Mouse (Mus musculus): ENCODE measurements at regions not wholly inside any gene's neighbourhood (a gene's known extent, or its start where the extent isn't known, plus 50 kb on each side); places are given as distances from the start of the nearest gene placed in this dataset.

DNA sequence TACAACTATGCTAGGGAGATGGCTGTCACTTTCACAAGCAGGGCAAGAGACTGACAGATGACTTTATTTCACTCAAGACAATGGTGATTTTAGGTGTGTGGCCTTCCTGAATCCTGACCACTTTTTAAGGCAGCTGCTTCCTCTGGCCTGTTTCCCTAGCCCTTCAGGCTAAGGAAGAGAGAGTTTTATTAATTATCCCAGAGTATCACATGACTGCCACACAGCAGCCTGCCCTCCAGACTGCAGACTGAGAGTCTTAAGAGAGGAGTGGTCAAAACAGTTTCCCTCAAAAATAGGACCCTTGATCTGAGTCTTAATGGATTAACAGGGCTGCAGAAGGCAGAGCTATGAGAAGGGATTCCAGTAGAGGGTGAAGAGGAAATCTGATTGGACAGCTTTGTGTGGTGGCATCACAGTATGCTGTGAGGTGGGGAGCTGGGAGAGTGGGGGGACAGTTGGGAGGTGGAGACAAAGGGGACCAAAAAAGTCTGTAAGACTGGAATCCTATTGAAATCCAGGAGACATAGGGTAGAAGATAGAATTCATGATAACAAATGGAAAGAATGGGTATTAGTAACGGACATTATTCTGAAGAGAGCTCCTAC is 61.8 kb upstream of the Zeb2 start:
- no peak for ATAC-seq (ENCODE audit: insufficient read depth, low read depth)

DNA sequence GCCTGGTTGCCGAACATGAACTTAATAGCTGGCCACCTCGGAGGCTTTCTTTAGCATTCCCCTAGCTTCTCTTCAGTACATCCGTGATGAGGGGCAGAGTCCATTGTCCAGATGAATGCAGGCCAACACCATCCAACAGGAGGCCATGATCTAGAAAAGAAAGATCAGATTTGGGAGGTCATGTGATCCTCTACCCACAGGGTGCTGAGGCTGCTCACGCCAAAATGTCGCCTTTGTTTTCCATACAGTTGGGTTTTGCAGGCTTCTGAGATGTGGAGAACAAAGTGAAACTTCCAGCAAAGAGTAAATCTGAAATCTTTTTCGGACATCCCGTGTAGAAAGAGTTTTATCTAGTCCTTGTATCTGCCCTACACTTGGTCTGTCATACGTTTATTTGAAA is 55.2 kb upstream of the Zeb2 start:
- Histone ChIP-seq H3K9ac (replicated peaks; ENCODE audit: low read depth, low read length) (no peak overlapping the region), H3K27me3 (ENCODE audit: control insufficient read depth, insufficient read depth, low read length) (no peaks in the 10 kb centered on the region), H3K27ac (ENCODE audit: low read depth) (no peak overlapping the region), H3K4me3 (ENCODE audit: low read depth, low read length) (no peak overlapping the region), H3K4me1 (ENCODE audit: control insufficient read depth, insufficient read depth) (peaks cover 3% of the 10 kb centered on the region; the same call in 1 of the 2 replicates), H3K36me3 (replicated peaks; ENCODE audit: control insufficient read depth, insufficient read depth, low read length) (no peaks in the 10 kb centered on the region), H3K4me2 (ENCODE audit: low read depth, low read length) (no peak overlapping the region), H3K9me3 (replicated peaks; ENCODE audit: control insufficient read depth, low read length) (no peaks in the 10 kb centered on the region)
- WGBS, result 76% methylated on average over 8 of the region's 8 CpGs
- DNase-seq (ENCODE audit: low spot score) (no peak), ATAC-seq (ENCODE audit: insufficient read depth, low read depth) (no peak)
- TF ChIP-seq CTCF (IDR thresholded peaks at IDR 0.05; ENCODE audit: low read depth) (no peak), EP300 (IDR thresholded peaks at IDR 0.05; ENCODE audit: low read depth) (no peak)

More for the DNA sequence above, 61.8 kb upstream of the Zeb2 start:
- no peak overlapping the region for H3K4me2 ChIP-seq (ENCODE audit: low read depth, low read length)
- no peaks in the 10 kb centered on the region for H3K36me3 ChIP-seq (replicated peaks; ENCODE audit: control insufficient read depth, insufficient read depth, low read length)
- no peak for DNase-seq (ENCODE audit: low spot score)
- TF ChIP-seq CTCF (IDR thresholded peaks at IDR 0.05; ENCODE audit: low read depth), result no peak
- no peak for TF ChIP-seq EP300 (IDR thresholded peaks at IDR 0.05; ENCODE audit: low read depth)
- no peak overlapping the region for H3K4me3 ChIP-seq (ENCODE audit: low read depth, low read length)
- H3K9me3 ChIP-seq (replicated peaks; ENCODE audit: control insufficient read depth, low read length), result no peaks in the 10 kb centered on the region
- H3K27me3 ChIP-seq (ENCODE audit: control insufficient read depth, insufficient read depth, low read length), result no peaks in the 10 kb centered on the region
- no peak overlapping the region for H3K9ac ChIP-seq (replicated peaks; ENCODE audit: low read depth, low read length)
- H3K27ac ChIP-seq (ENCODE audit: low read depth), result no peak overlapping the region
- WGBS, result 89% methylated on average over 1 of the region's 1 CpGs
- H3K4me1 ChIP-seq (ENCODE audit: control insufficient read depth, insufficient read depth), result 0 out of 2 replicates have a peak, but pooled peaks cover 2% of the 10 kb centered on the region

DNA sequence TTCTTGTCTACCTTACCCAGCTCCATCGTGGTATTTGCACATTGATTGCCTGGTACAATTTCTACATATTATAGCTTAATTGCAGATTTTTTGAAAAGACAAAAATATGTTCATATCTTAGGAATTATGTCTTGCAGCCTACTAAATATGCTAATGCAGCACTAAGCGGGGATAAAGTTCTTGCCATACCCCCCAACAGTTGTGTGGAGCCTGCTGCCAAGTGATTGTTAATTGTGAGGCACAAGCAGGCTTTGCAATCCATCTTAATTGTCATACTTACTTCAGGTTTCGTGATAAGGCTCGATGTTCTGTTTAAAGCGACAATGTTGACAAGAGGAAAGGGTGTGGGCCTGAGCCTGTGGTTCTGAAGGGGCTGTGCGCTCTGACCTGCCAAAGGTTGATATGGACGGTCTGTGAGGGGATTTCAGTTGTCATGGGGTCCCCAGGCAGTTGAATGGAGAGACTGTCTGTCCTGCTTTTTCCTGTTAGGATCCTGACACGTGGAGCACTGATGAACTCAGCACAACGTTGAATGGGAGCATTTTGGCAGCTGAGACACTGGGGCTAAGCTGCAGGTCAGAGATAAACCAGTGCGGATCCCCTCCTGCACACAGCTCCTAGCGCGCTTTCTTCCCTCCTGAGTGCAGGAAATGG is 54.5 kb upstream of the Zeb2 start:
- no peaks in the 10 kb centered on the region for H3K36me3 ChIP-seq (replicated peaks; ENCODE audit: control insufficient read depth, insufficient read depth, low read length)
- H3K4me2 ChIP-seq (ENCODE audit: low read depth, low read length), result peak overlapping the region; percentile 34; the same call in 1 of the 2 replicates
- no peak overlapping the region for H3K9ac ChIP-seq (replicated peaks; ENCODE audit: low read depth, low read length)
- no peak overlapping the region for H3K27ac ChIP-seq (ENCODE audit: low read depth)
- DNase-seq (ENCODE audit: low spot score) (no peak), ATAC-seq (ENCODE audit: insufficient read depth, low read depth) (peak; percentile 51; the same call in 1 of the 2 replicates)
- no peak overlapping the region for H3K4me3 ChIP-seq (ENCODE audit: low read depth, low read length)
- no peak for TF ChIP-seq EP300 (IDR thresholded peaks at IDR 0.05; ENCODE audit: low read depth)
- TF ChIP-seq CTCF (IDR thresholded peaks at IDR 0.05; ENCODE audit: low read depth), result no peak
- H3K27me3 ChIP-seq (ENCODE audit: control insufficient read depth, insufficient read depth, low read length), result no peaks in the 10 kb centered on the region
- H3K4me1 ChIP-seq (ENCODE audit: control insufficient read depth, insufficient read depth), result peaks cover 3% of the 10 kb centered on the region; the same call in 1 of the 2 replicates
- WGBS, result 23% methylated on average over 12 of the region's 12 CpGs
- no peaks in the 10 kb centered on the region for H3K9me3 ChIP-seq (replicated peaks; ENCODE audit: control insufficient read depth, low read length)

DNA sequence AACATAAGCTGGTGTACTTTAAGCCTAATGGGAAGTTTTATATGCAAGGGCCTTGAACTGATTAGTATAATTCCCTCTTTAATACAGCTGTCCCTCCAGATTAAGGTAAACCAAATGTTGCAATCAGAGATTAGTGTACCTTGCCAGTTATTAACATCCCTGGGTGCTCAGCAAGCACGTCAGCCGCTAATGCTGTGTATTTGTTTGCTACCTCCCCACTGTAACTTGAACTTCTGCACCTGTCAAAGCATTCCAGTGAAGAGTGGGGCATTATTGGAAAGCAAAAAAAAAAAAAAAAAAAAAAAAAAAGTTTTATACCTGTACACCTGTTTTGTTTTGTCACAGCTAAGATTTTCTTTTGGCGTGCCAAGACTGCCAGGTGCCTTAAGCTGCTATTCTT is 53.1 kb upstream of the Zeb2 start:
- no peak overlapping the region for H3K27ac ChIP-seq (ENCODE audit: low read depth)
- DNase-seq (ENCODE audit: low spot score), result no peak
- no peak for ATAC-seq (ENCODE audit: insufficient read depth, low read depth)
- no peak overlapping the region for H3K4me3 ChIP-seq (ENCODE audit: low read depth, low read length)
- H3K27me3 ChIP-seq (ENCODE audit: control insufficient read depth, insufficient read depth, low read length), result no peaks in the 10 kb centered on the region
- no peaks in the 10 kb centered on the region for H3K36me3 ChIP-seq (replicated peaks; ENCODE audit: control insufficient read depth, insufficient read depth, low read length)
- 86% methylated on average over 3 of the region's 3 CpGs for WGBS
- H3K4me1 ChIP-seq (ENCODE audit: control insufficient read depth, insufficient read depth), result peaks cover 3% of the 10 kb centered on the region; the same call in 1 of the 2 replicates
- H3K4me2 ChIP-seq (ENCODE audit: low read depth, low read length), result no peak overlapping the region
- H3K9ac ChIP-seq (replicated peaks; ENCODE audit: low read depth, low read length), result no peak overlapping the region
- no peak for TF ChIP-seq EP300 (IDR thresholded peaks at IDR 0.05; ENCODE audit: low read depth)
- TF ChIP-seq CTCF (IDR thresholded peaks at IDR 0.05; ENCODE audit: low read depth), result no peak
- no peaks in the 10 kb centered on the region for H3K9me3 ChIP-seq (replicated peaks; ENCODE audit: control insufficient read depth, low read length)

DNA sequence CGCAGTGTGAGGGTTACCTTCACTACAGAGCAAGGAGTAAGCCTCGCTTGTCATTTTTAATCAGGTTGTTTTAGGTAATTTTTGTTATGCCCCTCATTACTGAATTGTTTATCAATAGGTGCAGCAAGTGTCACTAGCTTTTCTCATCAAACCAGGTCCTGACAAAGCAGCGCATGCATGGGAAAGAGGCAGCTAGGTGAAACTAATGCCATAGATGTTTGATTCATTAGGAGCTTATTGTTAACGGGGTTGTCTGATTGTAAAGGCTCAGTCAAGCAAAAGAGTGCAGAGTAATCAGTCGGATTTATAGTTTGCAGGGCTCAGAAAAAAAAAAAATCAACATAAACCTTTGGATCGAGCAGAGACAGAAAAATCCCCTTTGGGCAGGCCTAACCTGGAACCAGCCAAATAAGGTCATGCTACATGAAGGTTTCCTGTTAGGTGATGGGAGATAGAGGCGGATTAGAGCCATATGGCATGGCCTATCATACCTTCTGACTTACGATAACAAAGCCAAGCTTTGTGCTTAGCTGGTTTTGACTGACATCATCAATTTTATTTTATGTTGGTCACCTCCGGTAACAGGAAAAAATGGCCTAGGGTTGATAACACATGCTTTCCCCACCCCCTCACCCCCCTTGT is 52.4 kb upstream of the Zeb2 start:
- no peak overlapping the region for H3K9ac ChIP-seq (replicated peaks; ENCODE audit: low read depth, low read length)
- no peaks in the 10 kb centered on the region for H3K9me3 ChIP-seq (replicated peaks; ENCODE audit: control insufficient read depth, low read length)
- no peak overlapping the region for H3K4me3 ChIP-seq (ENCODE audit: low read depth, low read length)
- no peaks in the 10 kb centered on the region for H3K36me3 ChIP-seq (replicated peaks; ENCODE audit: control insufficient read depth, insufficient read depth, low read length)
- DNase-seq (ENCODE audit: low spot score), result no peak
- no peak overlapping the region for H3K4me2 ChIP-seq (ENCODE audit: low read depth, low read length)
- peaks cover 3% of the 10 kb centered on the region; the same call in 1 of the 2 replicates for H3K4me1 ChIP-seq (ENCODE audit: control insufficient read depth, insufficient read depth)
- WGBS, result 71% methylated on average over 9 of the region's 9 CpGs
- TF ChIP-seq CTCF (IDR thresholded peaks at IDR 0.05; ENCODE audit: low read depth) (no peak), EP300 (IDR thresholded peaks at IDR 0.05; ENCODE audit: low read depth) (no peak)
- no peak overlapping the region for H3K27ac ChIP-seq (ENCODE audit: low read depth)
- ATAC-seq (ENCODE audit: insufficient read depth, low read depth), result no peak
- no peaks in the 10 kb centered on the region for H3K27me3 ChIP-seq (ENCODE audit: control insufficient read depth, insufficient read depth, low read length)
